Mouse (Mus musculus): ENCODE data around the gene Zfp638.
"Not testable (repeated sequence)": the region's sequence is repeated elsewhere in the genome, so short reads cannot be mapped to it uniquely, and the experiment has no call there.

The Zfp638 gene

DNA sequence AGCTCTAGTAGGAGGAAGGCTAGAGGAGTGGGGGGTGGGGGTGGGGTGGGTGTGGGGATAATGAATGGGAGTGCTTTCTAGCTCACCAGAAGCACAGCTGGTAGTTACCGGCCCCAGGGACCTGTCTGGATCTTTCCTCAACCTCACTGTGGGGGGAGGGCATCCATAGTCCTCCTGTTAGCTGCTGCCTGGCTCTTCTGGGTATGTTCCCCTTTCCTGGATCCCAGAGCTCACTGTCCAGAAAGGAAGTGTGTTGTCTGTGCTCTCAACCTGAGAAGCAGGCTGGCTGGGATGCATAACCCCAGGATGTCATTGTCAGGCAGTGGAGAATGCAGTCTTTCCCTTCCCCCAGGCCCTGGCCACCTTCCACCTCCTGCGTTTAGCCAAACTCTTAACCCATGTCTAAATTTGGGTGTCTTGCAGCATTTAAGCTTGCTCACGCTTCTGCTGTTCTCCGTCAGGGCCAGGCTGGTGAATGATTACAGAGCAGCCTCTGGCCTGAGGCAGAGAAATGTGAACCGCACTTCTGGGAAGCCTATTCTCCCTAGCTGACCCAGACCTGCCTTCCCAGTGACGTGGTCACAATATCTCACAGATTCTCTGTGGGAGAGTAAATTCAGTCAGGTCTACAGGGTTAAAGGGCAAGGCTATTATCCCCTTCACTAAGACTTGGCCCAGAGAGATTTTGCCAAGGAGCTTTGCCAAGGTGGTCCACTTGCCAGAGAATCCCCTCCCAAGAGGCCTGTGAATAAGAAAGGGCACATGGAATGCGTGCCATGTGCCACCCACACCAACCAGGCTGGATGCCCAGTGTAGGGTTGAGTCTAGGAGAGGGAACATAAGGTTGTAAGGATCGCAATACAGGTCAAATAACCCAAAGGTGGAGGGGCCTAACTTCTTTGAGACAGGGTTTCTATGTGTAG lies 143.7 kb downstream of the Zfp638 start:
- no peak for DNase-seq

- DNase-seq, result not testable (repeated sequence)
These were observed 148.2 kb downstream of the Zfp638 start for GRCm38 (mm10) chr6:84014961-84015683.

DNA sequence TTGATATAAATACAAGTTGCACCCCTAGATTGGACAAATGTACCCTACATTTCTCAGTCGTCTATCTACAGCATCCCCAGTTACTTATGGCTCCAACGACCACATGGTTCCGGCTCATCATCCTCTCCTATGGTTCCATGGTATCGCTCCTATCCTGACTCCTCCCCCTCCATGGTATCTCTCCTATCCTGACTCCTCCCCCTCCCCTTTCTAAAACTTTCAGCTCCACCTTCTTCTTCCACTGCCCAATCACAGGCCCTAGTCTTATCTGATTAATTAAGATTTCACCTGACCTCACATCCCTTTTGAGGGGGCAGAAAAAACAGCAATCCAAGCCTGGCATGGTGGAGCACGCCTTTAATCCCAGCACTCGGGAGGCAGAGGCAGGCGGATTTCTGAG lies 149.9 kb downstream of the Zfp638 start:
- no peak for DNase-seq

DNA sequence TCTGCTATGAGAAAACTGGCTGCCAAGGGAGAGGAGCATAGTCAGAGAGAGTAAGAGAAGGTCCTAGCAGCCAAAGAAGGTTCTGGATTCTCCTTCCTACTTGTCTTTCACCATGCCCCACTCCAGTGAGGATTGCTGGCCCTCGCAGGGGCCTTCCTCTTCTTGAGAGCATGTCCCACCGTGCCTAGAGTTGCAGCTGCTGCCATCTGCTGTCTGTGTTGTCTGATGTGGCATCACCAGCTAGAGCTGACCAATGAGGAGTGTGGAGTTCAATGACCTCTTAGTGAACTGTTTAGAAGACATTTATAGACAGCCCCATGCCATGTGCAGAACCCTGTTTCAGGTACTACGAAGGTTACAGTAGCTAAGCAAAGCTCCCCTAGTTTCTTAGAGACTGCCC lies 150.5 kb downstream of the Zfp638 start:
- DNase-seq, result no peak

GRCm38 (mm10) chr6:84018906-84019550 lies 152.1 kb downstream of the Zfp638 start:
- DNase-seq, result peak in 1 of 2 experiments; percentile 6

DNA sequence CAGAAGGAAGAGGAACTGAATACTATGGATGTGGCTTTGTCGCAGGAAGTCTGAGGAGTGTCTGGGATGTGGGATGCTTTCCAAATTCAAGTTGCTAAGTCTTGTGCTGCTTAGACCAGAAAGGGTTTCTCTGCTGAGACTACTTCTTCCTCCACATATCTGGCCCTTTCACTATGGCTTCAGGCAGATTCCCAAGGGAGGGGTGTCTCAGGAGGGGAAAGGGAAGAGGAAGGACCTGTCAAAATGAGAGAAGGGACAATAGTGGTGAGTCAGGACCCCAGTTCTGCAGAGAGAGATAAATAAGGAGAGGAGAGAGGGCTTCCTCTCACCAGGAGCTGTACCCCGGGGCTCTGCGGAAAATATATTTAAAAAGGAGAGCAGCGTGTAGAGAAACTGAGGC lies 153.1 kb downstream of the Zfp638 start:
- DNase-seq, result no peak

DNA sequence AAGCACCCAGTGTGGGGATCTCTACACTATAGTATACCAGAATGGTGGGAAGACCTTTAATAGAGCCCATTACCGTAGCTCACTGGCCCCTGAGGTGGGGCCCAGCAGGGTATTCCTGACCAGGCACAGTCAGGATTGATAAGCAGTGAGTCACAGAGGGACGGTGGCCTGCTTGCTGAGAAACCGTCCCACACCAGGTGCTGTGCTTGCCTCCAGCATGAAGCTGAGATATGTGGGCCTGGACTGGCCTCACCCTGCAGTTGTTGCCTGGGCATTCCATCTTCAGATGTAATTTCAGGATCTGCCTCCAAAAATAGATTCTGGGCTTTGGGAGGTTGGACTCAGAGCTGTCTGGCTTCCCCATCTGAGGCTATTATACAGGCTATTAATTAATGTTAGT lies 155.1 kb downstream of the Zfp638 start:
- DNase-seq, result no peak

DNA sequence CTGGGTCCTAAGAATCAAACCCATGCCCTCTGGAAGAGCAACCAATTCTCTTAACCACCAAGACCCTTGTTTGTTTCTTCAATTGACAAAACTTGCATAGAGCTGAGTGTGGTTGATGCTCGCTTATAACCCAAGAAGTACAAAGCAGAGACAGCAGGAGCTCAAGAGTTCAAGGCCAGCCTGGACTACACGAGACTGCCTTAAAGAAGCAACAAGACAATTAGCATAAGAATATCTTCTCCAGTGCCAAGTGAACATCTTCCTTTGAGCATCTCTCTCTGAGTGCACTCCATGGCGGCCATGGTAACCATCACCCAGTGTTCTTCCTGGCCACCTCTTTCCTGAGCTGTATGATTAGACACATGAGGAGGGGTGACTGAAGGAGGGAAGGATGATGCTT lies 158.7 kb downstream of the Zfp638 start:
- DNase-seq, result no peak

DNA sequence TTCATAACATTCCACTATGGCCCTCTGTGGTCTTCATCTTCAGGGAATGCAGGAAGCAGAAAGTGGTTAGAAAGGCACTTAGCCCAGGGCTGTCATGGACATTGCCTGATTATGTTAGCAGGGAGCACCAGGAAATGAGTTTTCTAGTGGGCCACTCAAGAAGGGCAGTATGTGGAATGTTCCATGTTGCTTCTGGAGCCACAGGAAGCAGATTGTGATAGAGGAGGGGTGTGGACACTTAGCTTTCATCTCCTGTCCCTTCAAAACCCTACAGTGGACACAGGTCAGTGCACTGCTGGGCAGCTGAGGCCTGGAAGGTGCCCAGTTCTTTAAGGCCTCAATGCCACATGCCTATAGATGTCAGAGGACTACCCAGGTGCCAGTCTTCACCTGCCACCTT lies 161.9 kb downstream of the Zfp638 start:
- DNase-seq, result no peak

DNA sequence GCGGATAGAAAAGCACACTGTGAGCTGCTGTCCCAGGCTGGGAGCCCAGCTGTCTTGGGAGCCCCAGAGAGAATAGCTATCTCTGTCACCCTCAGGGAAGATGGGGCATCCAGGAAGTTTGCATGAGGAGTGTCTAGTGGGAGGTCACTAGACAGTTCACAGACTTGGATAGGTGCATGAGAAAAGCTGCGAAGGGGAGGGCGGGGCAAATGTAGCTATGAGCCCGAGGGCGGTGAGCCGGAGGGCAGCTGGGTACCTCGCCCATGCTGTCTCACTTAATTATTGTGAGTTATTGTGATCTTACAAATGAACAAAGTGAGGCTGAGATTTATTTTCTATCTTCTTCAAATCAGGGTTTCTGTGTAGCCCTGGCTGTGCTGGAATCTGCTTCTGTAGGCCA lies 162.9 kb downstream of the Zfp638 start:
- no peak for DNase-seq

DNA sequence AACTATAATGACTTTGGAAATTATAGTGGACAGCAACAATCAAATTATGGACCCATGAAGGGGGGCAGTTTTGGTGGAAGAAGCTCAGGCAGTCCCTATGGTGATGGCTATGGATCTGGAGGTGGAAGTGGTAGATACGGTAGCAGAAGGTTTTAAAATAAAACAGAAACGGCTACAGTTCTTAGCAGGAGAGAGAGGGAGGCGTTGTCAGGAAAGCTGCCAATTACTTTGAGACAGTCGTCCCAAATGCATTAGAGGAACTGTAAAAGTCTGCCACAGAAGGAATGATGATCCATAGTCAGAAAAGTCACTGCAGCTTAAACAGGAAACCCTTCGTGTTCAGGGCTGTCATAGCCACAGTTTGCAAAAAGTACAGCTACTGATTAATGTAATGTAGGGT lies 165.6 kb downstream of the Zfp638 start:
- DNase-seq, result not testable (repeated sequence)

Measured in spleen, adult 18-20 months (tissue).